Mouse (Mus musculus) 416B (cell line): Measurements from ENCODE around the gene Psmb9.
"Not testable (repeated sequence)": the region's sequence is repeated elsewhere in the genome, so short reads cannot be mapped to it uniquely, and the experiment has no call there.

Experiments
- DNase-seq: peaks from one replicate; pipeline ENCODE4 v3.0.0; 2011; ENCODE audit warnings: low read depth

Psmb9 gene

DNA sequence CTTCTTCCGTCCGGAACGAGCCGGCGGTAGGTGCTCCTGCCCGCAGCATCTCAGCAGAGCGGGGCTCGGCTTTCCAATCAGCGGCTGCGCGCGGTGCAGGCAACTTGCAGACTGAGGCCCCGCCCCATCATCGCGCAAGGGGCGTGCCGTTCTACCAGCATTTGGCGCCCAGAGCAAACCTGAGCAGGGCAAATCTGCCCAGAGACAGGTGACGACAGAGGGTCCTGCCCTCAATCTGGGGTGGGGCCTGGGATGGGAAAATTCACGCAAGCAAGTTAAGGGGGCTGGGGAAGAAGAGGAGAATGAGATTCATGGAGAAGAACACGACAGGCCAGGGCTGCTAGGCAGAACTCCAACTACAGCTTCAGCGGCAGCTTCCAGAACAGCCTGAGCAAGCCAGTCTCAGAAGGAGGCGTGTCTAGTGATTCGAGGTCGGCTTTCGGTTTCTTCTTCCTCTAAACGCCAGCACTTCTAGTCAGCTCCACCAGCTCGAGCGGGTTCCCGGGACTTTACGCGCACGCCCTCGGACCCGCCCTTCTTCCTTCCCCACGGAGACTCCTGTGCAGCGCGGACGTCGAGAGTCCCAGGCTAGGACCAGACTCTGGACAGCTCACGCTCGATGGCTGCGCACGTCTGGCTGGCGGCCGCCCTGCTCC, at the start of gene Psmb9, which contains the start of gene Tap1:
Gene Psmb9 (minus strand): TSS at position 504 of the 656 bp plus-strand sequence.
Gene Tap1 (plus strand): TSS at position 293 of the 656 bp plus-strand sequence.
- peak; percentile 99 for DNase-seq

DNA sequence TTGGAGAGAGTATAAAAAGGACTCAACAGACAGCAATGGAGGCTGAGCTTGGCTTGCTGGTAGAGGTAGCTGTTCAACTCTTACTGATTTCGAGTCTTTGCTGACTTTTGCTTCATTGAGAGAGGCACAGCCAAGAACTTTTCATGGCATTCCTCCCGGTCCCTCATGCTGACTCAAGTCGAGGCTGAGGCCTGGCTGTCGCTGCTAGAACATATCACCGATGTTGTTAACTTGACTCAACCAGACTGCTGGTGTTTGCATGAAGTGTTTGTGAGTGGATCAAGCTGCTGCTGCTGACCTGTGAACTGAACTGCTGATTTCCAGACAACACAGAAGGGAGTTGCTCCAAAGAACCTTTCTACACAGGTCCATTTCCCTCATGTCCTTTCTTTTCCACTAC, 49.1 kb upstream of the Psmb9 start:
- no peak for DNase-seq

DNA sequence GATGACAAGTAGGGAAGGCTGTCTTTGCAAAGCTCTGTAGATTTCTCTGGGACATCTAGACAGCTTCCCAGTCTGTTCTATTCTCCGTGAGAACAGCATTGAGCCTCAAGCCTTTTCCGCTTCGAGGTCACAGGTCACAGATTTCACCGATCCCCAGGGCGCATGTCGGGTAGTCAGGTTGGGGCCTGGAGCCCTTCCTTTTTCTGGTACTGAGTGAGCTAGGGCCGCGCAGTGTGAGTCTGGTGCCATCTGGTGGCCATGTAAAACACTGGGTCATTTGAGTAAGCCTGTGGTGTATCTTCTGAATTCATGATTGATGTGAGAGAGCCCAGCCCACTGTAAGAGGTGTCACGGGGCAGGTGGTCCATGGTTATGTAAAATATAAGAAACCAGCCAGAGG, 47.4 kb upstream of the Psmb9 start:
- peak; percentile 93 for DNase-seq

- not testable (repeated sequence) for DNase-seq
These were observed 44.5 kb upstream of the Psmb9 start for GRCm38 (mm10) chr17:34232021-34232420.

GRCm38 (mm10) chr17:34230971-34231370, 43.4 kb upstream of the Psmb9 start:
- DNase-seq, result not testable (repeated sequence)

- DNase-seq, result not testable (repeated sequence)
These were observed 38.3 kb upstream of the Psmb9 start for GRCm38 (mm10) chr17:34225911-34226310.

DNA sequence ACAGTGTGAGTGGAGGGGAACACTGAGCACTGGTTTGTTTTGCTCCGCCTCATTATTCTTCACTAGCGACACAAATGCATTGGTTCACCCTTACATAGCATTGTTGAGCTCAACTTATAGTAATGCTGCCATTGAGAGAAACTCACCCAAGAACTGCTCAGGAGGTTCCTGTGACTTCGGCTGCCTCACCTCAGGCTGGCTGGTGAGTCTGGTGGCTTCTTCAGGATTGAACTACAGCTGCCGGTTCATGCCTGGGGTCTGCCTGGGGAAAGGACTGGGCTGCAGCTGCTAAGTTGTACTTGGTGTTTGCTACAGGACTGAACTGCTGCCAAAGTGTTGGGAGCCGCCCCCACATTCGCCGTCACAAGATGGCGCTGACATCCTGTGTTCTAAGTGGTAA, 37.9 kb upstream of the Psmb9 start:
- DNase-seq, result no peak

GRCm38 (mm10) chr17:34224816-34225215, 37.3 kb upstream of the Psmb9 start:
- no peak for DNase-seq

DNA sequence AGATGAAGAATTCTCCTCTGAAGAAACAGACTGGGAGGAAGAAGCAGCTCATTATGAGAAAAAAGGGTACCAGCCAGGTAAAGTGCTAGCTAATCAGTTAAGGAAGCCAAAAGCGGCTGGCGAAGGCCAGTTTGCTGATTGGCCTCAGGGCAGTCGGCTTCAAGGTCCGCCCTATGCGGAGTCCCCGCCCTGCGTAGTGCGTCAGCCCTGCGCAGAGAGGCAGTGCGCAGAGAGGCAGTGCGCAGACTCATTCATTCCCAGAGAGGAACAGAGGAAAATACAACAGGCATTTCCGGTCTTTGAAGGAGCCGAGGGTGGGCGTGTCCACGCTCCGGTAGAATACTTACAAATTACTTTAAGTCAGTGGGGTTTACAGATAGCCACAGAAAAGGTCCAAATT, 32.8 kb upstream of the Psmb9 start:
- not testable (repeated sequence) for DNase-seq

DNA sequence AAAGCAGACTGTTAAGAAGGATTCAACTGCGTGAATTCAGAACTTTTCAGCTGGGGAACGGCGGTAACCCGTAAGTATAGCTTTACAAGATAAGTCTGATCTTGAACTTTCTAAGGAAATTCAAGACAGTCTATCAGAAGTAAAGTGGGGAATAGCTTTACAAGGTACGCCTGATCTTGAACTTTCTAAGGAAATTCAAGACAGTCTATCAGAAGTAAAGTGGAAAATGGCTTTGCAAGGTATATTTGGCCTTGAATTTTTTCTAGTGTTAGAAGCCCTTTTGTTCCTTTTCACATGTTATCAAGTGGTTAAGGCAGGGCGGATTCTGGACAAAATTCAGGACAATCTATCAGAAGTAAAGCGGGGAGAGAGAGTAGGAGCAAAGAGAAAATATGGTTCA, 32.2 kb upstream of the Psmb9 start:
- not testable (repeated sequence) for DNase-seq

- peak; percentile 58 for DNase-seq
These were observed 31.5 kb upstream of the Psmb9 start for GRCm38 (mm10) chr17:34219096-34219495.

GRCm38 (mm10) chr17:34218675-34219074, 31.1 kb upstream of the Psmb9 start:
- no peak for DNase-seq

GRCm38 (mm10) chr17:34217986-34218385, 30.4 kb upstream of the Psmb9 start:
- DNase-seq, result no peak

- no peak for DNase-seq
These were observed 29.8 kb upstream of the Psmb9 start for GRCm38 (mm10) chr17:34217216-34217928.

DNA sequence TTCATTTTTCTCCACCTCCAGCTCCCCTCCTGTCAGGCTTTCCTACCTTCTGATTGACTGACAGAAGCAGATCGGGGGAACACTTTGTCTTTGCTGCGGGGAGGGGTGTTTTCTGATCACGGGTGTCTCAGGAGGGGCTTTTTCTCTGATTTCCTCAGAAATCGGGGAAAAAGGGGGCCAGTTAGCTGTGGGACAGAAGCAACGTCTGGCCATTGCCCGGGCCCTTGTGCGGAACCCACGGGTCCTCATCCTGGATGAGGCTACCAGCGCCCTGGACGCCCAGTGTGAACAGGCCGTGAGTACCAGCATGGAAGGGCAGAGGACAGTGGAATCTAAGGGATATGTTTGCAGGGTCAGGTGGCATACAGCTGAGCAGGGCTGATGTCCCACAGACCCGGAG, 27.6 kb upstream of the Psmb9 start:
- DNase-seq, result no peak

DNA sequence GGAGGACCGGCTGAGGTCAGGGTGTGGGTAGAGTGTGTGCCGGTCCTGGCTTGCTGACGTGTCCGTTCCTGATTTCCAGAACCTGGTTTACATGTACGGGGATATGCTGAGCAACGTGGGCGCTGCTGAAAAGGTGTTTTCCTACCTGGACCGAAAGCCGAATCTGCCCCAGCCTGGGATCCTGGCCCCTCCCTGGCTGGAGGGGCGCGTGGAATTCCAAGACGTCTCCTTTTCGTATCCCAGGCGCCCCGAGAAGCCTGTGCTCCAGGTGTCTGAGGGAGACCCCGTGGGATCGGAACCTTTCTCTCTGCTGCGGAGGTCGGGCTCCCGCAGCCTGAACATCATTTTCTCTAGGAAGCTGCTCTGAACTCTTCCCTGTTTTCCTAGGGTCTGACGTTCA, 26.4 kb upstream of the Psmb9 start:
- DNase-seq, result no peak

GRCm38 (mm10) chr17:34211746-34212365, 24.3 kb upstream of the Psmb9 start:
- no peak for DNase-seq

GRCm38 (mm10) chr17:34210599-34210998, 23.0 kb upstream of the Psmb9 start:
- peak; percentile 100 for DNase-seq

DNA sequence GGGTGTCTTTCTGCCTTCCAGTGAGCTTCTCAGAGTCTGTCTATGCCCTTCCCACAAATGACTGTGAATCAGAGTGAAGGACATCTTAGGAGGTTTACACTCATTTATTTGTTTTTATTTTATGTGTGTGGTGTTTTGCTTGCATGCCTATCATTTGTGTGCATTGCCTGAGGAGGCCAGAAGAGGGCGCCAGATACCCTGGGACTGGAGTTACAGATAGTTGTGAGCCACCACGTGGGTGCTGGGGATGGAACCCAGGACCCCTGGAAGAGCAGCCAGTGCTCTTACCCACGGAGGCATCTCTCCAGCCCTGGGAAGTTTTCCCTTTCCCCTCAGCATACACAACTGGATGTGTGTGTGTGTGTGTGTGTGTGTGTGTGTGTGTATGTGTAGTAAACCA, 22.1 kb upstream of the Psmb9 start:
- DNase-seq, result peak; percentile 45

DNA sequence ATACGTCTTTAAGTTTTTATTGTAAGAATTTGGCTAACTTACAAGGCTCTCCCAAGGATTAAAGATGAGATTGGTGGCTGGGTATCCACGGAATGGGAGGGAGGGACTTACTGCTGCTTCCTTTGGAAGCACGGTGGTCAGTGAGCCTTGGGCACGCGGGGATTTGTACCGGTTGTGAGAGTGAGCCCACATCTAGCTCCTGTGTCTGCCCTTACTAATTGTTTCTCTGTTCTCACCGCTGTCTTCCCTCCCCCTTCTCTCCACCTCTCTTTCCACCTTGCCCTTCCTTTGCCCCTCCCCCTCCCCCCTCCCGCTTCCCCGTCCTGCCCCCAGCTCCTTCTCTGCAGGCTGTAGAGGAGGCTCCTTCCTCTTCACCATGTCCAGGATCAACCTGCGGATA, 20.9 kb upstream of the Psmb9 start:
- DNase-seq, result no peak

DNA sequence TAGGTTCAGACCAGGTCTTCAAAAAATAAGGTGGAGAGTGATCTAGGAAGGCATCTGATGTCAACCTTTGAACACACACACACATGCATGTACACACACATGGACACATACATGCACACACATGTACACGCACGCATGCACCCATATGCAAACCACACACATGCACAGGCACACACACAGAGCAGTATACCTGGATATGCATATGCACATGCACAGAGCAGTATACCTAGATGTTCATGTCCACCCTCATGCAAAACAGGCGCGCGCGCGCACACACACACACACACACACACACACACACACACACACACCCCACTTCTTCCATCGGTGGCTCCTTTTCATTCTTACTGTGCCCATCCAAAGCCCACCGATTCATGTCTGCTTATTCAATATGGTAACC, 20.3 kb upstream of the Psmb9 start:
- DNase-seq, result no peak

DNA sequence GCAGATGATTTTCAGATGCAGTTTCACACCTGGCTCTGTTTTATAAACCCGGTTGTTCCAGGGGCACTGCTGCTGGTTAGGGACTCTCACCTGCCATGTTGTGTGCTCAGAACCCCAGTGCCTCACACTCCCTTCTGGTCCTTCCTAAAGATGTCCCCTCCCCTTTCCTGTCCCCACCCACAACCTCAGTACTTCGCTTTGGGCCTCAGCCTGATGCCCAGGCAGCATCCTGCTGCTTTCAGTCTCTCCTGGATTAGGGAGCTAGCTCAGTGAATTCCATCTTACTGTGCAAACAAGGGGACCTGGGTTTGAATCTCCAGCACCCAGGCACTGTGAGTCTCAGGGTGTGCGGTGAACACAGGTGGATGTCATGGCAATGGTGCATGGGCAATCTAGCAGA, 19.9 kb upstream of the Psmb9 start:
- peak; percentile 74 for DNase-seq

- no peak for DNase-seq
These were observed 19.2 kb upstream of the Psmb9 start for GRCm38 (mm10) chr17:34206731-34207130.
